Mouse (Mus musculus) stomach, embryonic 14.5 days (tissue): ENCODE measurements at regions not wholly inside any gene's neighbourhood (a gene's known extent, or its start where the extent isn't known, plus 50 kb on each side); places are given as distances from the start of the nearest gene placed in this dataset.

Source experiments
- ATAC-seq: fragments of 200-750 bp; cut with Nextera tagmentation; 2 replicates; pipeline ENCODE4 v1.8.0; 2017; ENCODE audit warnings: low read depth, moderate TSS enrichment; ENCODE audit not compliant: insufficient number of reproducible peaks, insufficient read depth, low FRiP score
- H3K27ac ChIP-seq: fragments of 300-500 bp; sonication (generic); 2 replicates; pipeline ENCODE4 v1.5.1; 2014; ENCODE audit warnings: mild to moderate bottlenecking, low read length, moderate library complexity, mixed read lengths
- H3K27me3 ChIP-seq: fragments of 300-500 bp; sonication (generic); 2 replicates; pipeline ENCODE4 v1.6.1; 2014; ENCODE audit warnings: low read length, control low read depth, mixed read lengths; ENCODE audit not compliant: control insufficient read depth, insufficient read depth
- H3K36me3 ChIP-seq: fragments of 300-500 bp; sonication (generic); 2 replicates; pipeline ENCODE4 v1.6.1; 2014; ENCODE audit warnings: mild to moderate bottlenecking, control low read depth, low read length, moderate library complexity, mixed read lengths; ENCODE audit not compliant: control insufficient read depth, insufficient read depth
- H3K4me1 ChIP-seq: fragments of 300-500 bp; sonication (generic); 2 replicates; pipeline ENCODE4 v1.6.1; 2014; ENCODE audit warnings: low read length, control low read depth, mixed read lengths; ENCODE audit not compliant: control insufficient read depth, insufficient read depth
- H3K4me2 ChIP-seq: fragments of 300-500 bp; sonication (generic); replicated peaks from 2 replicates; pipeline ENCODE4 v1.6.1; 2014; ENCODE audit warnings: low read depth, low read length, control low read depth
- H3K4me3 ChIP-seq: fragments of 300-500 bp; sonication (generic); 2 replicates; pipeline ENCODE4 v1.5.1; 2014; ENCODE audit warnings: low read depth, low read length, control low read depth
- H3K9ac ChIP-seq: fragments of 300-500 bp; sonication (generic); replicated peaks from 2 replicates; pipeline ENCODE4 v1.6.1; 2014; ENCODE audit warnings: low read depth, mild to moderate bottlenecking, control low read depth, low read length, moderate library complexity, mixed read lengths
- H3K9me3 ChIP-seq: fragments of 300-500 bp; sonication (generic); 2 replicates; pipeline ENCODE4 v1.6.1; 2016; ENCODE audit warnings: low read depth, low read length, control low read depth; ENCODE audit not compliant: control insufficient read depth
- WGBS: fragments of 180-500 bp; shearing (Covaris S2); extraction: QIAGEN DNeasy Blood & Tissue Kit; methylation state at CpG from one replicate; pipeline ENCODE4 v1.1.7; 2014; 5-methylcytosine and 5-hydroxymethylcytosine counted together

- Histone ChIP-seq H3K36me3 (no peaks in the 10 kb centered on the region), H3K4me3 (no peak overlapping the region), H3K4me2 (no peak overlapping the region), H3K27me3 (no peaks in the 10 kb centered on the region), H3K27ac (no peak overlapping the region), H3K4me1 (no peaks in the 10 kb centered on the region), H3K9me3 (no peaks in the 10 kb centered on the region), H3K9ac (no peak overlapping the region)
- WGBS, result 79% methylated on average over 12 of the region's 12 CpGs
- no peak for ATAC-seq
Observed at GRCm38 (mm10) chr12:56448786-56449564, 87.7 kb downstream of the Nkx2-1 start.

GRCm38 (mm10) chr12:56441166-56441817 lies 95.4 kb downstream of the Nkx2-1 start:
- Histone ChIP-seq H3K36me3 (no peaks in the 10 kb centered on the region), H3K27ac (no peak overlapping the region), H3K9ac (no peak overlapping the region), H3K9me3 (no peaks in the 10 kb centered on the region), H3K27me3 (no peaks in the 10 kb centered on the region), H3K4me3 (no peak overlapping the region), H3K4me1 (no peaks in the 10 kb centered on the region), H3K4me2 (no peak overlapping the region)
- 74% methylated on average over 8 of the region's 8 CpGs for WGBS
- ATAC-seq, result no peak

- Histone ChIP-seq H3K36me3 (no peaks in the 10 kb centered on the region), H3K4me2 (no peak overlapping the region), H3K9ac (no peak overlapping the region), H3K27me3 (no peaks in the 10 kb centered on the region), H3K27ac (no peak overlapping the region), H3K4me1 (no peaks in the 10 kb centered on the region), H3K4me3 (no peak overlapping the region), H3K9me3 (no peaks in the 10 kb centered on the region)
- no peak for ATAC-seq
- WGBS, result 60% methylated on average over 12 of the region's 12 CpGs
Observed at GRCm38 (mm10) chr12:56440068-56440847, 94.6 kb upstream of the Mbip start.

- no peak for ATAC-seq
- Histone ChIP-seq H3K9me3 (no peaks in the 10 kb centered on the region), H3K4me1 (no peaks in the 10 kb centered on the region), H3K4me2 (no peak overlapping the region), H3K9ac (no peak overlapping the region), H3K36me3 (no peaks in the 10 kb centered on the region), H3K27ac (no peak overlapping the region), H3K4me3 (no peak overlapping the region), H3K27me3 (no peaks in the 10 kb centered on the region)
- 73% methylated on average over 3 of the region's 3 CpGs for WGBS
Observed at GRCm38 (mm10) chr12:56438384-56438783, 92.7 kb upstream of the Mbip start.

- Histone ChIP-seq H3K27ac (no peak overlapping the region), H3K36me3 (no peaks in the 10 kb centered on the region), H3K27me3 (no peaks in the 10 kb centered on the region), H3K4me1 (no peaks in the 10 kb centered on the region), H3K4me2 (no peak overlapping the region), H3K9ac (no peak overlapping the region), H3K9me3 (no peaks in the 10 kb centered on the region), H3K4me3 (no peak overlapping the region)
- 50% methylated on average over 3 of the region's 3 CpGs for WGBS
- no peak for ATAC-seq
Observed at GRCm38 (mm10) chr12:56437975-56438374, 92.3 kb upstream of the Mbip start.

GRCm38 (mm10) chr12:56426681-56427246 lies 81.1 kb upstream of the Mbip start:
- no peak overlapping the region for H3K4me2 ChIP-seq
- no peaks in the 10 kb centered on the region for H3K36me3 ChIP-seq
- H3K9ac ChIP-seq, result no peak overlapping the region
- H3K27ac ChIP-seq, result no peak overlapping the region
- H3K4me3 ChIP-seq, result no peak overlapping the region
- 62% methylated on average over 9 of the region's 9 CpGs for WGBS
- H3K9me3 ChIP-seq, result no peaks in the 10 kb centered on the region
- no peaks in the 10 kb centered on the region for H3K27me3 ChIP-seq
- no peak for ATAC-seq
- no peaks in the 10 kb centered on the region for H3K4me1 ChIP-seq

GRCm38 (mm10) chr12:56416106-56416505 lies 70.4 kb upstream of the Mbip start:
- H3K36me3 ChIP-seq, result no peaks in the 10 kb centered on the region
- no peak overlapping the region for H3K27ac ChIP-seq
- no peaks in the 10 kb centered on the region for H3K27me3 ChIP-seq
- no peak overlapping the region for H3K4me2 ChIP-seq
- H3K9me3 ChIP-seq, result no peaks in the 10 kb centered on the region
- no peaks in the 10 kb centered on the region for H3K4me1 ChIP-seq
- H3K4me3 ChIP-seq, result no peak overlapping the region
- H3K9ac ChIP-seq, result no peak overlapping the region
- 81% methylated on average over 7 of the region's 7 CpGs for WGBS
- no peak for ATAC-seq
